Mouse (Mus musculus) embryonic stem cell, embryonic (primary cell): Measurements from ENCODE around the gene Sardh.

Source experiments
- CTCF ChIA-PET, 4 experiments: fragments of 300-600 bp in 2 of 4; fragments of 350-600 bp in 2 of 4; sonication (Branson Sonifier 250); formaldehyde crosslinking; loops; one replicate each; lab custom pipeline; 2022; ENCODE audit warnings: inconsistent platforms in 2 of 4; lab: Charles Lee
- POLR2A ChIA-PET, 4 experiments: fragments of 300-600 bp in 2 of 4; fragments of 350-600 bp in 2 of 4; sonication (Branson Sonifier 250); formaldehyde crosslinking; loops; one replicate each; lab custom pipeline; 2022; ENCODE audit warnings: antibody characterized with exemption in 4 of 4, inconsistent platforms in 1 of 4; lab: Charles Lee

The Sardh gene

DNA sequence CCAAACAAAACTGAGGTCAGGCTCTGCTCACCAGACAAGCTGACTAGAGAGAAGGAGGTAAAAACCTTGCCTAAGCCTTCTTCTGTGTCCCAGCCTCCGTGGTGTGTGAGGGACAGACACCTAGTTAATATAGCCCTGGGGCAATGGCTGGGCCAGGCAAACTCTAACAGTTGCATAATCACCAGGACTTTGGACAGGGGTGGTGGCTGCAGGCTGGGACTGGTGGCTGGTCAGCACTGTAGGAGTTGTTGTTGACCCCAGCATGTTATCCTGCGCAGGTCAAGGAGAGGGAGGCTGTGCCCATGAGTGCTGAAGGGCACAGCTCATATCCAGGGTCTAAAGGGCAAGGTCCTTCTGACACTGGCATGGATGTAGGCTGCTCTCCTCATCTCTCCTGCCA lies at the start of gene Sardh:
TSS of gene Sardh (minus strand) at position 127 of the 400 bp plus-strand sequence.
- ChIA-PET CTCF (interaction anchor here in 3 of 4 experiments (0.7 to 1.2 kb wide), 4 partner anchors 11 to 209 kb away, joined by 3 read pairs; no protein-coding TSS in a partner anchor), POLR2A (no interaction called here)

- ChIA-PET POLR2A (interaction anchor here in 3 of 4 experiments (0.5 to 2.0 kb wide), 4 partner anchors 33 to 664 kb away, joined by 3 to 11 read pairs (median 4); partner anchors contain the start of gene Vav2 (in 1 of the 3)), CTCF (interaction anchor here (0.6 to 2.6 kb wide), 8 partner anchors 16 to 1961 kb away, joined by 3 to 7 read pairs (median 4); partner anchors contain the start of gene Vav2 (in 1 of the 4))
Measured at GRCm38 (mm10) chr2:27296656-27297406, 48.7 kb upstream of the Sardh start.

GRCm38 (mm10) chr2:27294777-27295176 lies 46.6 kb upstream of the Sardh start:
- POLR2A ChIA-PET, result interaction anchor here in 1 of 4 experiments (1.3 kb wide), 1 partner anchor 132 kb away, joined by 4 read pairs; no protein-coding TSS in a partner anchor
- CTCF ChIA-PET, result interaction anchor here in 1 of 4 experiments (2.6 kb wide), 1 partner anchor 14 kb away, joined by 7 read pairs; no protein-coding TSS in a partner anchor

GRCm38 (mm10) chr2:27289019-27289418 lies 40.9 kb upstream of the Sardh start:
- ChIA-PET CTCF (interaction anchor here (0.6 to 6.5 kb wide), 17 partner anchors 8 to 153 kb away, joined by 3 to 80 read pairs (median 4); partner anchors contain the start of genes Brd3os (in 2 of the 4) and Vav2 (in 2 of the 4)), POLR2A (interaction anchor here in 2 of 4 experiments (0.6 to 3.1 kb wide), 8 partner anchors 12 to 218 kb away, joined by 3 to 17 read pairs (median 4); partner anchors contain the start of gene Vav2 (in 2 of the 2))

- CTCF ChIA-PET, result interaction anchor here in 2 of 4 experiments (1.4 to 6.5 kb wide), 4 partner anchors 138 to 141 kb away, joined by 4 to 80 read pairs (median 39); partner anchors contain the start of gene Vav2 (in 2 of the 2)
- POLR2A ChIA-PET, result interaction anchor here in 1 of 4 experiments (2.7 kb wide), 1 partner anchor 141 kb away, joined by 11 read pairs; the partner anchor contains the start of gene Vav2
Measured at GRCm38 (mm10) chr2:27286971-27287710, 39.0 kb upstream of the Sardh start.

DNA sequence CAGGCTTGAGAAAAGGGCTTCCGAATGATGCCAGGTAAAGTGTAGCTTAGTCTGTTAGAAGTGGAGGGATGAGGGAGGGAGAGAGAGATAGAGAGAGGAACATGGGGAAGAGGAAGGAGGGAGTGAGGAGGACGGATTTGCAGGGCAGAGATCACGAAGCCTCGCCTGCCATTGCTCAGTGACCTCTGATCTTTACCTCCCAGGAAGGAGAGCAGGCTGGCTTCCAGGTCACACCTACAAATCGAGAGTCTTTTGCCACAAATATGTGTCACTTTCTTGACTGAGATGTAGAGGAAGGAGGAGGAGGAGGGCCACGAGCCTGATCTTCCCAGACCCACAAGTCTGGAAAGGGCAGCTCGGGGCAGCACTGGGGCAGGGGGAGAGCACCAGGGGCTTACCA lies 36.3 kb upstream of the Sardh start:
- ChIA-PET POLR2A (interaction anchor here in 1 of 4 experiments (1.1 to 2.7 kb wide), 2 partner anchors 143 to 157 kb away, joined by 3 to 11 read pairs; partner anchors contain the start of genes Brd3os and Vav2), CTCF (interaction anchor here in 2 of 4 experiments (1.2 to 4.6 kb wide), 3 partner anchors 143 to 144 kb away, joined by 4 to 79 read pairs (median 6); partner anchors contain the start of gene Vav2 (in 1 of the 2))

DNA sequence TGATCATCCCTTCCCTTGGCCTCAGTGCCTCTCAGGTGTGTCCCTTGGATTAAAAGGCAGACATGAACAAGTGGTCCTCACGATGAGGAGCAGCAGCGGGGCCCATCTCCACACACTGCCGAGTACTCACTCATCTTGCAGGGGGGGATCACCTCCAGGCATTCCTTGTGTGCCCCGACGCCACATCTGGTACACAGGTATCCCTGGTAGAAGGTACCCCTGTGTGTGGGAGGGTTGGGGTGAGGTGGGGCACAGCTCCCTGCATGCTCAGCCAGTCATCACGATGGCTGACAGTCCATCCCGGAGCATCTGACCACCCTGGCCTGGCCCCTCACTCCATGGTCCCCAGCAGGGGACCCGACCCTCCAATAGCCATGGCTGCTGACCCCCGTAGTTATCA lies 33.6 kb upstream of the Sardh start:
- ChIA-PET POLR2A (interaction anchor here in 1 of 4 experiments (1.8 kb wide), 1 partner anchor 147 kb away, joined by 4 read pairs; no protein-coding TSS in a partner anchor), CTCF (interaction anchor here (0.6 to 4.6 kb wide), 19 partner anchors 8 to 483 kb away, joined by 3 to 79 read pairs (median 4); partner anchors contain the start of genes Vav2 (in 3 of the 4) and Brd3os (in 1 of the 4))

DNA sequence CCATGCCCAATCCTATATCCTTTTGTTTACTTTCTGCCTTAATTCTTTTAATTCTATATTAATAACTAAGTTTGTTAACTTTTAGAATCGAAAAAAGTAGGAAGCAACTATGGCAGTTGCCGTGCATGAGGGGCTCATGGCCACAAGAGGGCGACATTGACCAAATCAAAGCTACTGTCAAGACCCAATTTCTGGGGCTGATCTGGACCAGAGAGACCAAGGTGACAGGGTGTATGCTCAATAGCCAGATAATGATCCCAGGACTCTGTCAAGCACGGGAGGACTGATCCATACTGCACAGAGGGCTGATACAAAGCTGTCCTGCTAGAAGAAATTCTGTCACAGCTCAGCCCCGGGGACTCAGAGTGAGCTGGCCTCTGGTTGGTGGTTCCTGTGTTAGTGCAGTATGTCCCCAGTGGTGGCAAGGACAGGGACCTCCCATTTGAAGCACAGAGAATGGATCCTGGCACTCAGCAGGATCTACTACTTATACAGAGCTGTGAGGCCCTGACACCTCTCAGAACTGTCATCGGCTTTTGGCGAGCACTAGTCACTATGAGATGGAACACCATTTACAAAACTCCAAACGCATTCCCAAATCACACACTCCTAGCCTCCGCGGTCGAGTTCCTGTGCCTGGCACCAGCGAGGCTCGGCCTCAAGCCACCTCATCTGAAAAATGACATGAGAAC lies 32.9 kb upstream of the Sardh start:
- POLR2A ChIA-PET, result interaction anchor here in 3 of 4 experiments (0.9 to 1.8 kb wide), 4 partner anchors 14 to 148 kb away, joined by 3 to 4 read pairs (median 3); partner anchors contain the start of gene Vav2 (in 1 of the 3)
- CTCF ChIA-PET, result interaction anchor here (0.5 to 4.6 kb wide), 37 partner anchors 8 to 1273 kb away, joined by 3 to 79 read pairs (median 4); partner anchors contain the start of genes Vav2 (in 3 of the 4) and Brd3os (in 1 of the 4)

GRCm38 (mm10) chr2:27278859-27279258 lies 30.7 kb upstream of the Sardh start:
- ChIA-PET POLR2A (interaction anchor here in 1 of 4 experiments (0.6 kb wide), 1 partner anchor 1797 kb away, joined by 4 read pairs; no protein-coding TSS in a partner anchor), CTCF (interaction anchor here in 2 of 4 experiments (0.7 to 2.3 kb wide), 2 partner anchors 149 kb away, joined by 3 to 9 read pairs (median 9); no protein-coding TSS in a partner anchor)

DNA sequence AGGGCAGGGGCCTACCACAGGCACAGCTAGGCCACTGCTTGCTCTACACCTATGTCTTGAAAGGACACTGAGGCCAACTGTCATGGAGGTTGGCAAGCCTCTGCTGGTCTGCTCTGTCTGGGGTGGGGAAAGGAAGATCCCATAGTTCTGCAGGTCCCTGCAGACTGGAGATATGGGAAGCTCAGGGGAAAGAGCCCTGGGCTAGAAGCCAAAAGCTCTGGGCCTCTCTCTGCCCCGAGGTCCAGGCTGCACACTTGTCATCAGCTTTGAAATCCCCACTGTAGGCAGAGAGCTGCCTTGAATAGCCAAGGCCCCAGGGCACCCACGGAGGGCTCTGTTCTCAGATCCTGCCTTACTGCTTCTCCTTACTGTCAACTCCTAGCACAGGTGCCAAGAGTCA lies 20.2 kb upstream of the Sardh start:
- ChIA-PET POLR2A (no interaction called here), CTCF (interaction anchor here in 2 of 4 experiments (0.6 to 1.3 kb wide), 3 partner anchors 136 to 225 kb away, joined by 3 read pairs; no protein-coding TSS in a partner anchor)

DNA sequence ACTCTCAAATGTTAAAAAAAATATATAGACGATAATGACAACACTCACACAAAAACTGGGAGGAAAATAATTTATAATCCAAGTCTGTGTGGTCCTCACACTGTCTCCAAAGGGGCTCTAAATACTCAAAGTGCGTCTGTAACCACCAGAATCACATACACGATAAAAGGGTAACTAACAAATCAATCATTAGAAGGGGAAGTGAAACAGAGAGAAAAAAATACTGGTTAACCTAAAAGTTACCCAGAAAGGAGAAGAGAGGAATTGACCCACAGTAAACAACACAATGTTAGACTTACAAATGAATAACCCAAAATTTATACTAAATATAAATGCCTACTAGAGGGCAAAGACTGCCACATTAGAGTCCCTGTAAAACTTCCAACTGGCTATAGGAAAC lies 17.7 kb upstream of the Sardh start:
- CTCF ChIA-PET, result interaction anchor here in 1 of 4 experiments (1.5 kb wide), 1 partner anchor 15 kb away, joined by 5 read pairs; no protein-coding TSS in a partner anchor
- POLR2A ChIA-PET, result interaction anchor here in 2 of 4 experiments (0.7 to 1.4 kb wide), 2 partner anchors 253 to 453 kb away, joined by 3 read pairs; no protein-coding TSS in a partner anchor

GRCm38 (mm10) chr2:27262984-27263383 lies 14.8 kb upstream of the Sardh start:
- POLR2A ChIA-PET, result interaction anchor here in 1 of 4 experiments (1.2 to 1.3 kb wide), 2 partner anchors 8 to 11 kb away, joined by 3 read pairs; no protein-coding TSS in a partner anchor
- CTCF ChIA-PET, result interaction anchor here in 3 of 4 experiments (0.6 to 2.5 kb wide), 3 partner anchors 18 to 695 kb away, joined by 3 to 10 read pairs (median 3); no protein-coding TSS in a partner anchor

- CTCF ChIA-PET, result interaction anchor here in 3 of 4 experiments (0.6 to 1.8 kb wide), 5 partner anchors 15 to 234 kb away, joined by 3 to 4 read pairs (median 4); no protein-coding TSS in a partner anchor
- POLR2A ChIA-PET, result no interaction called here
Measured at GRCm38 (mm10) chr2:27251434-27251833, 3.3 kb upstream of the Sardh start.

DNA sequence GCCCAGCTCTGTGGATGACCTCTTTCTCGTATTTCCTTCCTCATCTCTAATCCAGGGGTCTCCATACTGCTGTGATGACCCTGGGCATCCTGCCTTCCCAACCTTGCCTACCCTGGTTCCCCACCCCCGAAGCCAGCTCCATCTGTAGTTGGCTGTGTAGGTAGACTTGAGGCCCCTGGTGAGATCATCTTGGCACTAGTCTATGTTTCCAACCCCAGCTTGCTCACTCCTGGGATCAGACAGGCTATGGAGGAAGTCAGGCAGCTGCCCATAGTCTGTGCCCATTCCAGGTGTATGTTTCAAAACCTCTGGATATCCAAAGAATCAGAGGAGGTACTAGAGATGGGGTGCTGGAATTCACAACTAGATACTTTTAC lies 662 bp downstream of the Sardh start:
- ChIA-PET CTCF (interaction anchor here in 3 of 4 experiments (0.9 to 2.0 kb wide), 6 partner anchors 9 to 204 kb away, joined by 3 to 6 read pairs (median 3); no protein-coding TSS in a partner anchor), POLR2A (no interaction called here)

DNA sequence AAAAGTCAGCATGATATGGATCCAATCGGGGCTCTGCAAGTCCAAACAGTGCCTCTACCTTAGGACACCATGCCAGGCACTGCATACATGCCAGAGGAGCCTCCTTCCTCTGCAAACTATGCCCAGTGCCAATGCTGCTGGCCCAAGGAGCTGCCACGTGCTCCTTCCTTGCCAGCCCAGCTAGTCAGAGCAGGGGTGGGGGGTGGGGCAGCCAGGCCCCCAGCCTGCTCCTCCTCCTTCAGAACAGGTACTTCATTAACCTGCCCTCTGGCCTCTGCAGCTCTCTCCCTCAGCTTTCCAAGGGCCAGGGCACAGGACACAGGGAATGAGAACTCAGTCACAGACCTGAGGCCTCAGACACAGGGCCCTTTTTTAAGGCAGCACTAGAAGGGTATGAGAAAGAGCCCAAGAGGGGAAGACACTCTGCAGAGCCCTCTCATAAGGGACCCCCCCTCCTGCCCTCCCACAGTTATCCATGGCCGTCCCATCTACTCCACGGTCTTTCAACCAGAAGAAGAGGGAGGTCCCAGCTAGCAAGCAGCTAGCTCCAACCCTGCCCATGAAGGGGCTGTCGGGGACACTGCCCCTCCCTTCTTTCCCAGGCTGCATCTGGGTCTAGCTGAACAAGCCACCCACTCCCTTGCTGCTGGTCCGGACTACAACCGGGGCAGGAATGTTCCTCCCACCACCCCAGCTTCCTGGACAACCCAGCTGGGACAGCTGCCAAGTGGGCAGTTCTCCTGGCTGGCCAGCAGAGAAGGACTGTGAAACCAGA lies 1.2 kb downstream of the Sardh start:
- CTCF ChIA-PET, result interaction anchor here (0.5 to 2.0 kb wide), 10 partner anchors 9 to 343 kb away, joined by 3 to 6 read pairs (median 3); no protein-coding TSS in a partner anchor

DNA sequence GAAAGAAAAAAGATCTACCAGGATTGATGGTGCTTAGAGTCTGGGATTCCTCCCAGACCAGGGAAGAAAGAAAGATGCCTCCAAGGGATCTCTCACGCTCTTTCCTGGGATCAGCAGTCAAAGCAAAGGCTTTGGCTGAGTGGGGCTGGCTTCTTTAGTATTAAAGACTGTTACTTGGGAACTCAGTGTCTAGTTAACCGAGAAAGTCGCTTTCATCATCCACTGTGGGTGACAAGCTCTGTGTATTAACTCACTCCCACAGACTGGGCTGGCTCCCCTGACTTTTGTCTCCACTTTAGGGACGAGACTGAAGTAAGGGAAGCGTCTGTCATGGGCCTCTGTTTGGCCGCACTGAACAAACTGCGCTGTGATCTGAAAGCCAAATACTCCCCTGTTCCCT lies 2.2 kb downstream of the Sardh start:
- ChIA-PET POLR2A (no interaction called here), CTCF (interaction anchor here in 3 of 4 experiments (0.5 to 2.0 kb wide), 5 partner anchors 35 to 264 kb away, joined by 3 to 6 read pairs (median 3); no protein-coding TSS in a partner anchor)

More for the DNA sequence above, 1.2 kb downstream of the Sardh start:
- POLR2A ChIA-PET, result no interaction called here
